Mouse (Mus musculus) bone marrow, adult 2 months (tissue): ENCODE measurements around the gene Gm49450.

ENCODE experiments used
- CTCF ChIP-seq: fragments of 200-500 bp; IDR thresholded peaks from 2 replicates; pipeline ENCODE4 v1.5.1; 2011; ENCODE audit warnings: low read length, control low read depth; ENCODE audit not compliant: control insufficient read depth, insufficient read depth
- POLR2A ChIP-seq: fragments of 200-500 bp; IDR thresholded peaks from 2 replicates; pipeline ENCODE4 v1.6.1; 2011; ENCODE audit warnings: low read depth, mild to moderate bottlenecking, control low read depth, low read length, borderline replicate concordance; ENCODE audit not compliant: control insufficient read depth

DNA sequence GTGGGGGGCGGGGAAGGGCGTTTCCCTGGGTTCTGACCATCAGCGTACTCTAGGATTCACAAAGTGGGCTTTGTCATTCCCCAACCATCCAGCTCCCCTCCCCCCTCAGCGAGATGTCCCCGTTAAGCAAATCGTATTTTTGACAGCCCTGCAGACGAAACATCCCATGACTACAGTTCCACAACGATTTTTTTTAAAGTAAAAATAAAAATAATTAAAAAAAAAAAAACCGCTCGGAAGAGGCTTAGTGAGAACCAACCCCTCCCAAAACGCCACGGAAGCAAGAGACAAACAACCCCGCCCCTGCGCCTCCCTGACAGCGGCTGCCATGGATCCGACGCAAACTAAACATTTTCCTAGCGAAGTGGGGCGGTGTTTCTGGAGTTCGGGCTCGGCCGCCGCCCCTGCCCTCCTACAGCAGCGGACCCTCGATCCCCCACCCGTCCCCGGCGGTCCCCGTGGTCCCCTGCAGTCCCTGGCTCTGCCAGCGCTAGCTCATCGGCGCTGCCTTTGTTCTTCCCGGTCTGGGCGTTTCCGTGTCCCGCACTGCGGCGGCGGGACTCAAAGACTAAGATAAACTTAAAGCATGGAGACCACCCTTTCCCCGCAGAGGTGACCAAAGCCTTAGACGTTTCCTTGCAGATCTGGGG lies 475 bp downstream of the Gm49450 start:
- no peak for TF ChIP-seq CTCF
- TF ChIP-seq POLR2A = no peak
